Mouse (Mus musculus) left cerebral cortex, adult 8-10 months (tissue): ENCODE measurements around the gene Fam13c. TPM values are rescaled to one million over a fixed set of nuclear protein-coding genes. Genes with fewer than 3 reads are reported as not detected.
A peak's percentile ranks its signal among the peaks of the same experiment; 100 is the strongest.

Experiments
- DNase-seq, 2 experiments: peaks; one replicate each; pipeline ENCODE4 v3.0.0; 2022; ENCODE audit warnings: low spot score in 2 of 2
- total RNA-seq, 4 experiments: library from RNA; stranded (reverse); gene quantifications; 2 replicates each; pipeline ENCODE4 v1.2.4; 2022

Gene Fam13c
- total RNA-seq, 4 experiments from 2014 or later: 48.4 to 57.9 (median 54.1) TPM

DNA sequence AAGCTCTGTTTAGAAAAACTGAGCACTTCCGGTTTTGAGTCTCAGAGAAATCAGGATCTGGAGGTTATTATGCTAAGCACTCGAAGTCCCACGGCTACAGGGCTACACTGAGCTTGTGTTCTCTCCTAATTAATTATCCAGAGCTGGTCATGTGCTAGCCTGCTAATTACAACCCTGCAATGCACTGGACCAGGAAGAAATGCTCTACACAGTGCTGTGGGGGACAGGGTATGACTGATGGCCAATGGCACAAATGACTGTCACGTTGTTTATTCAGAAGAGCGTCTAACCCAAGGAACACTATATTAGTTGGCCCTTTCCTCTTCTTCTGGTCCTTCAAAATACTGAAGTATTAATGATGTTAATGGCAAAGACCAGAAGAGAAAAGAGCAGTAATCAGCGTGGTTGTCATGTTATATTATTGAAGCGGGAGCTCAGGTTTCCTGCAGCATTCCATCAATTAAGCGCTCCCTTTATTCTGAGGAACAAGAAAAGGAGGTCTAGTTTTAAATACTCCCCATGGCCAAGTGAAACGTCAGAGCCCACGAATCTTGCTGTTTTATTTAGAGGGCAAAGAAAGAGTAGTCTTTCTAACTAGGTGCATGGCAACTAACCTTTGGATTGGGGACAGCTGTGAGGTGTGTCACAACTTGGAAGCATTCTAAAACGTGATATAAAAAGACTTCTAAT is 18.4 kb downstream of the Fam13c start:
- peak in 1 of 2 experiments; percentile 54 for DNase-seq

DNA sequence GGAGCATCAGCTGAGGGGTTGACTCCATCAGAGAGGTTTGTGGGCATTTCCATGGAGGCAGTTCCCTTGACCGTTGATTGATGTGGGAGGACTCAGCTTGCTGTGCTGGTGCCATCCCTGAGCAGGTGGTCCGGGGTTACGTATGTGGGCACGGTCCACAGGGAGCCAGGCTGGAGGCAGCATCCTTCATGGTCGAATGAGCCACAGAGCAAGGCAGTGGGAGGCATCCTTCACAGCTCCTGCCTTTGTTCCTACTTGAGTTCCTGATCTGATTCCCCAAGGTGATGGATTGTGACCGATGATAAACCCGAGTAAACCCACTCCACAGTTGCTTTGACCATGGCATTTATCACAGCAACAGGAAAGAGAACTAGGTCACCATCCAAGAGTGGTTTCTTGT is 25.4 kb downstream of the Fam13c start:
- DNase-seq: no peak

DNA sequence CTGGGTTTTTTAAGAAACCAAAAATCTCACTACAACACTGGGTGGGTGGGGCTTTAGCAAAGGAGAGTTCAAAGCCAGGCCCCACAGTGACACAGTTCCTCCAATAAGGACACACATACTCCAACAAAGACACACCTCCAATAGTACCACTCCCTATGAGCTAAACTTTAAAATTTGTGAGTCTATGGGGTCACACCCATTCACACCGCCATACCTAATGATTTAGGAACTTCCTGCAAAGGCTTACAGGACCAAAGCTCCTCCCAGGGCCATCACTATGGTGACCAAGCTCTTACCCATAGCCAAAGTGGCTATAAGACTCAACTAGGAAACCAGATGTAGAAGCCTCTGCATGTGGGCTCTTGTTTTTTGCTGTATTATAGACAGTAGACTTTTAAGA is 30.6 kb downstream of the Fam13c start:
- no peak for DNase-seq

DNA sequence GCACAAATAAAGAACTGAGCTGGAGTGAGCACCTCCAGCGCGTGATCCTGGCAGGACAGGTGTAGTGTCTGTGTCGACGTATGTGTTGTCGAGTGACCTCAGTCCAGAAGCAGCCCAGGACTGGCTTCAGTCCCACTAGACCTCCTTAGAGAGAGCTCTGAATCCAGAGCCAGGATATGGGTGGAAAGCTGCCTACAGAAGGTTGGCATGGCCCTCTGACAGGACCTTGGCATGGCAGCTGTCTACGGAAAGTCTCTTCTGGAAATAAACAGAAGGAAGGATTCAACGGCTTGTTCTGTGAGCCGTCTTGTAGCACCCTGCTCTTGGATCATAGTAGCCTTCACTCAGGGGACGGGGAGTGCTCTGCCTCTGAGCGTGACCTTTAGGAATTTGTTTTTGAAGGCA is 37.5 kb downstream of the Fam13c start:
- DNase-seq: no peak

DNA sequence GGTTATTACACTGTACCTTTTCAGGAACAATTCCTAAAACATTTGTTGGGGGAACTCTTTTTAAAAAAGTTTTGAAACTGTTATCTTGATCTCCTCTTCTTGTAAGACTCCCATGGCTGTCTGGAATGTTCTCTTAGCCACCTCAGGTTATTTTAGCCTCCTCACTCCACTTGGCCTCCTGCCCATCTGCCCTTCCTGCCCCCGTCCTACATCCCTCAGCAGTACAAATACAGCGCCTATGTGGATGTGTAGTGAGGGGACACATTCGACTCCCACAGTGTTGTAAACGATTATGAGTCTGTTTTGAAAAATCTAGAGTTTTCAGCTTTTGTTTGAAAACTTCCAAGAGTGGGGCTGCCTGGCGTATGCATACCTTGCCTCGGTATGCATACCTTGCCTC is 43.5 kb downstream of the Fam13c start:
- DNase-seq: no peak

DNA sequence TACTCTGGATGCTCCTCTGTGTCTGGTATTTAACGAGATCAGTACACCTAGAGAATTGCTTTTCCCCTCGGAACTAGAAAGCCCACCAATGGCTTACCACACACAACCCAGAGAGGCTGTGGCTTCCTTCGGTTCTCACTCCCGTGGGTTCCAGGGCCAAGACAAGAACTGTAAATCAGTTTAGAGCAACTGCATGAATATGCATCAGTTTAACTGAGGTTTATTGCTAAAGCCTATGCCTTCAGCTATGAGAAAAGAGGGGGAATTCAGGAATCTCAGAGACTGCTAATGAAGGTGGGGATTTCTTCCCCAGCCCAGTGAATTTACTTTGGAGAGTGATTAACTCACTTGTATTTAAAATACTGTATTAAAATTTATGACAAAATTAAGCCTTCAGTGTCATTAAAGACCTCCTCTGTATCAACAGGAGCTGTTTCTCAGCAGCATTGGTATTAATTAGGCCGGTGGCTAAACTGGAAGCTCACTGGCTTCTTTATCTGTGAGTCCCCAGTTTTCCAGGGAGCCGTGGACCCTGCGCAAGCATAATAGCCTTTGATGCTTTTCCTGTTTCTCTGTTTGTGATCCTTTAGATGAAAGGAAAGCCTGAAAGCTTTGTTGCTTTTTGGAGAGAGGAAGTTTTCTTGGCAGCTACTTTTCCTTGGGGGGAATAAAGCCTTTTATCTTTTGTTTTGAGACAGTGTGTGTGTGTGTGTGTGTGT is 44.4 kb downstream of the Fam13c start:
- DNase-seq: no peak

DNA sequence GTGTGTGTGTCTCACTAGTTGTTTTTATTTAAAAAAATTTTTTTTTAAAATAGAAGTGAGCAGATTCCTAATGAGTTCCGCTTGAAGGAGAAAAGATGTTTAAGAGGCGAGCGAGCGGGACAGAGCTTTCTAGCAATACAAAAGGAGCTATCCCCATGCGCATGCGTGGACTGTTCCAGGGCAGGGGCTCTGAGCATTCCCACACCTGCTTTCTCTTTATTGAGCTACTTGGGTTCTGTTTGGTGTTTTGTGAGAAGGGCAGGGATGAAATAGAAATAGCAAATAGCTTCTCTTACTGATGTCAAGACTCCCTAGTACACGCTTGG is 45.0 kb downstream of the Fam13c start:
- DNase-seq: no peak

DNA sequence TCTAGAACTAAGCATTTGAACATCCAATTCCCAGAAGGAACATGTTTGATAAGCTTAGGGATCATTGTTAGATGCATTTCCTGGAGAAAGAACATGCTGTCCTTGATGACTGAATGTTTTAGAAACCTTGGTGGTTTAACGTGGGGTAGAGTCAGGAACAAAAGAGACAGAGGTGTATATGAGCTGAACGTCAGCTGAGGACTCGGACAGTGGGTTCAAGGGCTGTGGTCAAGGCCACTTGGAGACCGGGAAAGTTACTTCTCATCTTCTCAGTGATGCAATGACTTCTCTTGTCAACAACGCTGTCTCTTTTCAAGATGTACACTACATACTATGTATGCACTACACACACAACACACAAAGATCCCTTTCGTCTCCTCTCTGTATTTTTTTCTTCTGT is 46.4 kb downstream of the Fam13c start:
- DNase-seq: no peak

DNA sequence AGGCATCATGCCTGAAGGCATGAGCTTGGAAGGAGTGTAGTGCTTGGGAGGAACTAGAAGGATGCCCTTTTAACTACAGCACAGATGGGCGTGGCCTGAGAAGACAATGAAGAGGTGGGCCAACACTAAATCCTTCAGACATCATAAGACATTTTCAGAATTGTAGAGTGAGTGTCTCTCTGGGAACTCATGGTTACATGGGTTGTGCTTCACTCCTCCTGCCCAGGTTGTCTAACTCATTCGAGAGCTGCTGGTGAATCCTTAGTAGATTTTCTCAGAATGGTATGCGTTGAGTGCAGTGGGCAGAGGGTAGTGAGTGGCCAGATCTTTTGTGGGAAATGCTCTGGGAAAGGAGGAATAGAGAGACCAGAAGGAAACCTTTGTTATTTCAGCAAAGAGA is 53.6 kb downstream of the Fam13c start:
- DNase-seq: no peak

DNA sequence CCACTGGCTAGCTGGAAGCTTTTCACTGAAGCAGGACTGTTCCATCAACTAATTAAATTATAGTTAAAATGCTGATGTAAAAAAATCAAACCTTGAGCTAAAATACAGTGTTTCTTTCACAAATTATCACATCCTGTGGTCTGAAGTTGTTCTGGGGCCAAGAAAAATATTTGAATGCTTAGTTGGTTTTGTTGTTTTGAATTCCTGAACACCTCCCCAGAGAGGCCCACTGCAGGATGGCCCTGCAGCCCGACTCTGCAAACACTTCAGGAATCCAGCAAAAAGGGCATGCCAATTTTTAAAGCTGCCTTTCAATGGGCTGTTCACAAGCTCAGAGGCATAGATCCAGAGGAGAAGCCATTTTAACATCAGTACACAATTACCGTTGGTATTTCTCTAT is 54.2 kb downstream of the Fam13c start:
- no peak for DNase-seq

DNA sequence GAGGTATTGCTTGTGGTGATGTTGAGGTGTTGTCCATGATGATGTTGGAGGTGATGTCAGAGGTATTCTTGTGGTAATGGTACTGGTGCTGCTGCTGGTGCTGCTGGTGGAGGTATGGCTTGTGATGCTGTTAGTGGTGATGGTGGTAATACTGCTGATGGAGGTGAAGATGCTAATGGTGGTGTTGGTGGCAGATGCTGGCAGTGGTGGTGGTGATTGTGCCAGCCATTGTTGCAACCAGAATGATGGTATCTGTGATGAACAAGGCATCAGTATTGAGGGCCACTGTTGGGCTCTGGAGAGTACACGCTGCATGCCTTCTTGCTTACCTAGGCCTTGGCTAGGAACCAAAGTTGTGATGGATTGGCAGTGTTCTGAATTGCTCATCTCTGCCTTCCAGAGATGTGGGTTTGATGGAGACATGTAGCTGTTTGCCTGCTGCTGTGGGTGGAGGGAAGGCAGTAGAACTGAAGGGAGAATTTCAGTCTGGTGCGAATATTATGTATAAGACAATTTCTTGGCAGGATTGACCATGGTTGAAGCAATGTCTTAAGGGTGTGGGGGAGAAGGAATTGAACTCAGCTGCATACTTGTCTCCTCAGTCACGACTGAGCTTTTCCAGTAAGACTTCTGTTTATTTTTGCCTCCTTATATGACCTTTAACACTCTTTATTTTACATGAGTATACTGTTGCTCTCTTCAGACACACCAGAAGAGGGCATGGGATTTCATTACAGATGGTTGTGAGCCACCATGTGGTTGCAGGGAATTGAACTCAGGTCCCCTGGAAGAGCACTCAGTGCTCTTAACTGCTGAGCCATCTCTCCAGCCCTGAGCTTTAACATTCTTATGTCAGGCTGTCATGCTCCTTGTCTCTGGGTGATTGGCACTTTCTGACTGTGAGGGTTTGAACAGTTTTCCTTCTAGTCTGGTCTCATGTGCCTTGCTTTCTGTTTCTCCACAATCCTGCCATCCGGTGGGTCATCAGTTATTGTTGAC is 55.1 kb downstream of the Fam13c start:
- DNase-seq: no peak

DNA sequence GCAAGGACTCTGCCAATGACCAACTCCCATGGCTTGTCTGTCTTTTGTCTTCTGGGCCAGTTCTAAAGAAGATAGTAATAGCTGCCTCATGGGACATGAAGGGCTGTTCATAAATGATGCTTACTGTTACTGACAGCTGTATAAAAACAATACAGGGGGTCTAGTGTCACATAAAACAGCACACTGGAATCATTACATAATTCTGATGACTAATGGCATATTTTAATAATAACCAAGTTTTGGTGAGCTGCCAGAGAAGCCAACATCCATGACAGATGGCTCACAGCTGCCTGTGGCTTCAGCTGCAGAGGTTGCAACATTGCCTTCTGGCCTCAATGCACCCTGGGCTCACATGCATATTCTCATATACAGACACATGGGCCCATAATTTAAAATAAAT is 56.7 kb downstream of the Fam13c start:
- no peak for DNase-seq

DNA sequence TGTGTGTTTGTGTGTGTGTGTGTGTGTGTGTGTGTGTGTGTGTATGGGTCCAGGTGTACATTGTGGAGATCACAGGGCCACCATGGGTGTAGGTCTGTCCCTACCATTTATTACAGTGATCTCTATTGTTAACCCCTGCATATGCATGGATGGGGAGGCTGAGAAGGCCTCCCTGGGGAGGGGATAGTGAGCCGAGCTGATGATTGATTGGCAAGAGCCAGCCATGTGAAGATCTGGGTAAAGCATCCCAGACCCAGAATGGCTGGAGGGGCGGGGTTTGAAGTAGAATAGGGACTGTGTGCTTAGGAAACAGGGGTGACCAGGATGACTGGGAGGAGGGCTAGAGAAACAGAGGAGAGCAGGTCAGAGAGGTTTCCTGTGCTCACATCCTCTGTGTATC is 58.0 kb downstream of the Fam13c start:
- no peak for DNase-seq

DNA sequence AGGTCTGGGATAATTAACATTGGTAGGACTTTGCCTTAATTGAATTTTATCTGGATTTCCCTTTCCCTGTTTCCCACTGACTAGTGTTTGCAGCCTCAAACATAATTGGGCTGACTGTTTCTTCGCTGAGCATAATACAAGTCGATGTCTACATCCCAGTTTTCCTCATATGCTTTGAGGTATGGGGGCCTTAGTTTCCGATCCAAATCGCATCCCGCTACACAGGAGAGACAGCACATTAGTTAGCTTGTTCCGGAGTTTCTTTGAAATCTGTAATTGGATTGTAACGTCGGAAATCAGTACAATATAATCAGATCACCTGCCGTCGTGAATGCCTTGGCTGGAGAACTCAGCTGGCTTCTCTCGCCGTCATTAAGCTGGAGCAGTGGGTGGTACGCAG is 59.0 kb downstream of the Fam13c start:
- no peak for DNase-seq

DNA sequence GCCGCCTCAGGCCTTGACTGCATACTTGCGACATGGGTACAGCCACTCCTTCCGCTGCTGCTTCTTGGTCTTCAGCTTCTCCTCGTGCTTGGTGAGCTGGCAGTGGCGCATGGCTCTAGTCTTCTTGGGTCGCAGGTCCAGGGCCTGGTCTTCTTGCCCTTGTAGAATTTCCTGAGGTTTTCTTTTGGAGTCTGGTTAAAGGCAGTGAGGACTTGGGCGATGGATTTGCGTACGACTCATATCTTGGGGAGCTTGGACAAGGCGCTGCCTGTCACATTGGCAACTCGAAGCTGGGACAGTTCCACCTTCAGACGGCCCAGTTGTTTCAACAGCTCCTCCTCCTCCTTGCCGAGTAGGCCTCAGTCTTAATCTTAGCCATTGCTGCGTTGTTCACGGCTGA is 64.6 kb downstream of the Fam13c start:
- no peak for DNase-seq

DNA sequence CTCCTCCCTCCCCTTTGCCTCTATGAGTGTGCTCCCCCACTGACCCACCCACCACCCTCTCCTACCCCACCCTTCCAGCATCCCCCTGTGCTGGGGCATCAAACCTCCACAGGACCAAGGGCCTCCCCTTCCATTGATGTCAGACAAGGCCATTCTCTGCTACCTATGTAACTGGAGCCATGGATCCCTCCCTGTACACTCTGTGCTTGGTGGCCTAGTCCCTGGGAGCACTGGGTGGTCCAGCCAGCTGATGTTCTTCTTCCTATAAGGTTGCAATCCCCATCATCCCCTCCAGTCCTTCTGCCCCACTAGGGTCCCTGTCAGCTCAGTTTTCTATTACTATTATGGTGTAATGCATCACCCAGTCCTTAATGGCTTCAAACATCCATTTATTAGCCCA is 65.1 kb downstream of the Fam13c start:
- no peak for DNase-seq

DNA sequence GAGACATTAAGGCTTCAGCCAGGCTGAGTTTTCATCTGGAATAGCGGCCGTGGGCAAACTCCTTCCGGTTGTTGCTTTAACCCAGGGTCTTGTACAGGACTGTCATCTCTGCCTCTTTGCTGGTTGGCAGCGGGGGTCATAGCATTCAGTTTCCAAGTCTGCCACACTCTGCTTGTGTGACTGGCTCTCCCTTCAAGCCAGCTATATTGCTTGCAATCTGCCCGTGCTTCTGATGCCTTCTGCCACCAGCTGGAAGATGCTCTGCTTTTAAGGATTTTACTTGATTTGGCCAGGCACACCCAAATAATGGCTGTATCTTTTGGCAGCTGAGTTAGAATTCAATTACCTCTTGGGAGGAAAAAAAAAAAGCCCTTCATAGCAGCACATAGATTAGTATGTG is 65.6 kb downstream of the Fam13c start:
- DNase-seq: no peak

DNA sequence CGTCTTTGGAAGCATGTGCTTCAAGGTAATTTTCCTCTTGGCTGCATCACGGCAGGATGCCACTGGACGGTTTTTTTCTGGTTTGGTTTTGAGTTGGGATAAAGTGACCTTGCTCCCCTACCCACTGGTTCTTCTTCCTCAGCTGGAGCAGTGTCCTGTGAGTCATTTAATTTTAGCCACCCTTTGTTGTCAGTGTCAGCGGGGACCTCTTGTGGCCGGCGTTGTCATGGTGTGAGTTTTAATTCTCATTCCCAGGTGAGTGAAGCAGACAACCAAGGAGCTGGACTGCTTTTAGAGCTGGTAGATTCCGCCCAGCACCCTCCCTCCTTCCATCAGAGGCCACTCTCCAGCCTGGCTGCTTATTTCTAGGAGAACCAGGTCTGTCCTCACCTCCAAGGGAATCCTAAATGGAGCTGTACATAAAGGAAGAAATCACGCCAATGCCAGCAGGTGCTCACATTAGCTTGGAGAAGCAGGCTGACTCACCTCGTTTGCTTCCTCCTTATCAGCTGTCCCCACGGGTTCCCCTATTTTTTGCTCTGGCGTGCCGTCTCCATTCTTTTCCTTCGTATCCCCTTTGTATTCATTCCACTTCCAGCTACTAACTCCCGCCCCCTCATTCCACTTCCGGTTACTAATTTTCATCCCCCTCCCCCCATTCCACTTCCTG is 66.4 kb downstream of the Fam13c start:
- DNase-seq: no peak

DNA sequence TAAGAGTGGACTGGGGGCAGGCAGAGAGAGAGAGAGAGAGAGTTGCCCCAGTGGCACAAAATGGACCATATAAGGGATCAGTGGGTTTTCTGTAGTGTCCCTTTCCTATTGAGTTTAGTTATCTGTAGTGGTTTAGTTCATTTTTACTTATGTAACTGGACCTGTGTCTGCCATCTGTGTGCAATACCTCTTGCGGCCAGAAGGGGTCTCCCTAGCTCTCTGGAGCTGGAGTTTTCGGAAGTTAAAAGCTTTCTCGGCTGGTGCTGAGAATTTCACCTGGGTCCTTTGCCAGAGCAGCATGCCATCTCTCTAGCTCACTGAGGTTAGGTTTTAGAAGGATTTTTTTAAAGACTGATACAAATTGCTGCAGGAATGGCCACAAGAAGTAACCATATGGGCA is 67.6 kb downstream of the Fam13c start:
- DNase-seq: no peak

DNA sequence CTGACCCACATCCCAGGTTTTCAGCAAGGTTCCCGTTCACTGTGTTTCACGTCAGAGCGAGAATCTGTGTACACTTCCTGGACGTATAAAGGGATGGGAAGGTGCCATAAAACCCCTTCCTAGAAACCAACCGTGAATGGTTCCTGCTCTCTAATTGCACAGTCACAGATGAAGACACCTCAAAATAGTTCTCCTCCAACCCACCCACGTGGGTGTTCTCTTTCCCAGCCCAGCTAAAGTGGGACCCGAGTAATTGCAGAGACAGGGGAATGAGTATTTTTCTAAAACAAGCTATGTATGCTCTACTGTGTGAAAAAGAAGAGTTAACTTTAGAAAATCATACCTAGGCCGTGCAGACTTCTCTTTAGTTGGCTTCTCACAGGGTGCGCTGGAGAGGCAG is 74.6 kb downstream of the Fam13c start:
- DNase-seq: peak in 1 of 2 experiments; percentile 50

DNA sequence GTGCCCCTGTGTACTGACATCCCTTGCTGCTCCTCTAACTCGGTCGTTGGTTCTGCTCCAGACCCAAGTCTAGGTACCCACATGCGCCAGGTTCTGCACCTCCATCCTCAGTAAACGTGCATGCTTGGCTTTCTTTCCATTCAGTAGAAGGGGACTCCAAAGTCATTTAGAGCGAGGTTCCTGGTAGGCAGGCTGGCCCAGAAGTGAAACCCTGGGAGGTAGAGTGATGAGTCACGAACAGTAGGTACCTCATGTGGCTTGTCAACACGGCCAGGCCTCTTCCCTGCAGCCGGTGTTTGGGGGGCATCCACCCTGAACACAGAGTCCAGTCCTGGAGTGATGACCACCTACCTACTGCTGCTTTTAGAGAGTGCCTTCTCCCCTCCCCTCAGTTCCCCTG is 76.4 kb downstream of the Fam13c start:
- no peak for DNase-seq

DNA sequence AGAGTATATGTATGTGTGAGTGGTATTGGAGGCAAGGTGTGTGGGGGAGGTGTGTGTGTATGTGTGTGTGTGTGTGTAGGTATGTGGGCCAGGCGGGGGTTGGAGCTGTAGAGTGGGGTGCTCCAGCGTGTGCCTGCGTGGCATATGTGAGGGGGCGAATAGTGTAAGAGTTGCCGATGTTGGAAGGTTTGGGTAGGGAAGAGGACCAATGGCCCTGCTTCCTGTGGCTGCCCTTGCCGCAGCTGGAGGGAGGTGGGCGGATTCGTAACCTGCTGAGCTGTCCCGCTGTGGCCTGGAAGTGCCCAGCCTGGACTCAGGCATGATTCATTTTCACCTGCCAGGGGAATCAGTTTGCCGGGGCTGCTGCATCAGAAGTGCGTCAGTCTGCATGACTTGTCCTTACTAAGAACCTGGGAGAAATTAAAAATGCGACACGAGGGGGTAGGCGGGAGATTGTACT is 79.4 kb downstream of the Fam13c start:
- DNase-seq: peak in 1 of 2 experiments; percentile 66
